Mouse (Mus musculus): ENCODE data around the gene Tmem108.
A peak's percentile ranks its signal among the peaks of the same experiment; 100 is the strongest.

Tmem108 gene

DNA sequence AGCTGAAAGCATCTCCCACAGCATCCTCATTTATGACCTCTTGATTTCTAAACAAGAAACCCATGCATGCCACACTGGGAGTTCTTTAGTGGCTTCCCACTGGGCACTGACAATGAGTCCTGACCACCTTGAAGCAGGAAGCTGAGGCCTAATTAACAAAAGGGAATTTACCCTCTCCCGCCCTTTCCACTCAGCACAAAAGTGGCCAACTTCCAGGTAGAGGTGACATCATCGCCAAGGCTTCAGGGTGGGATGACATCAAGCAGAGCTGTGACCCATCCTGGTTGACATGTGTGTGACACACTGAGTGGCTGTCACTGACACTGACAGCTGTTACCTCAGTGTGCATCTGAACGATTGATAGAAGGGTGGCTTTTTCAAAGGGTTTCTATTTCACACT lies 124.8 kb downstream of the Tmem108 start:
- no peak for DNase-seq (ENCODE audit: extremely low read depth, low read depth)

GRCm38 (mm10) chr9:103628861-103629469 lies 132.7 kb downstream of the Tmem108 start:
- DNase-seq (ENCODE audit: extremely low read depth, low read depth): no peak

DNA sequence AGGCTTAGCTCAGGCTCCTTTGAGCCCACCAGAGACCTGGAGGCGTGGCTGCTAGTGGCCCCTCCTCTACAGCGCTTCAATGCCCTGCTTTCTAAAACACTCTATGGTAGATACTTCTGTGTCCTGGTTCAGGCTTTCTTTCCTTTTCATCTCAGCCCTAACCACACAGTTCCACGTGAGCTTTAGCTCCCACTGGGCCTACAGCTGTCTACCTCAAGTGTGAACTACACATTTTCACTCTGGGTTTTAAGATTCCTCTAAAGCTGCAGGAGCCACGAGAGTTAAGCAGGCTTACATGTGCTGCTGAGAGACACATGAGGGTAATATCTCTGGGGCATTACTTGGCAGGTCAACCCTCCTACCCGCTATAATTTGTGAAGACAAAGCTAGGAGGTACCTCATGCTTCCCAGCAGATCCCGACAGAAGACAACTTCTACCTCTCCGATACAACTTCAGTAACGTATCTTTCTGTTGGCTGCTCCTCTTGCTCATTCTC lies 134.2 kb downstream of the Tmem108 start:
- no peak for DNase-seq (ENCODE audit: extremely low read depth, low read depth)

DNA sequence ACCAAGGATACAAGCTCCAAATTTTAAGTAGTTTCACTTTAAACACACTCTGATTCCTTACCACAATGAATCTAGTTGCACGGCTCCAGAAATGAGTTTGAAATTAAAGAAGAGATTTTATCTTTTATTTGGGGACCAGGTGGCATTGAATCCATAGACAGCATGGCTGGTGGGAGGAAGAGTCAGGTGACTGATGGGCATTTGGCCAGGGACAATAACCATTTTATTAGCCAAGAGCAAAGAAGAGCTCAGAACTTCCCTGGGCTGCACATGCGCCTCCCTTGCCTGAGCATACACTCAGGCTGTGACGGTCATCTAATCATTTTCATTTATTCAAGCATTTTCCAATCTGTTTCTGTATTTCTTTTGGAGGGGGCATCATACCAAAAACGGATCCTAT lies 135.5 kb downstream of the Tmem108 start:
- no peak for DNase-seq (ENCODE audit: extremely low read depth, low read depth)

DNA sequence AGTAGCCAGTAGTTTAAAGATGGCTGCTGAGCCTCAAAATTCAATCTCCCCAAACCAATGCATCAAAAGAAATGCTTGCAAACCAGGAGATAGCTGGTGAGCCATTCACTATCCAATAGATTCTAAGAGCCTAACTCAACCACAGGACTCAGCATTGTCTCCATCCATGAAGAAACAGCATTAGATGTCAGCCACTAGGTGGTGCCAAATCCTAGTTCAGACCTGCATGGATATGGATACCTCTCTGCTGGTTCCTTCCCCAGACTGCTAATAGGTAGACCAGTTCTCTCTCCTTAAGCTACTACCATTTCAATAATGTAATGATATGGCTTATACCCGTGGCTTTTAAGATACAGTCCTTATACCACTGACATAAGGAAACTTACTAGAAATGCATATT lies 137.0 kb downstream of the Tmem108 start:
- DNase-seq (ENCODE audit: extremely low read depth, low read depth): peak; percentile 3

DNA sequence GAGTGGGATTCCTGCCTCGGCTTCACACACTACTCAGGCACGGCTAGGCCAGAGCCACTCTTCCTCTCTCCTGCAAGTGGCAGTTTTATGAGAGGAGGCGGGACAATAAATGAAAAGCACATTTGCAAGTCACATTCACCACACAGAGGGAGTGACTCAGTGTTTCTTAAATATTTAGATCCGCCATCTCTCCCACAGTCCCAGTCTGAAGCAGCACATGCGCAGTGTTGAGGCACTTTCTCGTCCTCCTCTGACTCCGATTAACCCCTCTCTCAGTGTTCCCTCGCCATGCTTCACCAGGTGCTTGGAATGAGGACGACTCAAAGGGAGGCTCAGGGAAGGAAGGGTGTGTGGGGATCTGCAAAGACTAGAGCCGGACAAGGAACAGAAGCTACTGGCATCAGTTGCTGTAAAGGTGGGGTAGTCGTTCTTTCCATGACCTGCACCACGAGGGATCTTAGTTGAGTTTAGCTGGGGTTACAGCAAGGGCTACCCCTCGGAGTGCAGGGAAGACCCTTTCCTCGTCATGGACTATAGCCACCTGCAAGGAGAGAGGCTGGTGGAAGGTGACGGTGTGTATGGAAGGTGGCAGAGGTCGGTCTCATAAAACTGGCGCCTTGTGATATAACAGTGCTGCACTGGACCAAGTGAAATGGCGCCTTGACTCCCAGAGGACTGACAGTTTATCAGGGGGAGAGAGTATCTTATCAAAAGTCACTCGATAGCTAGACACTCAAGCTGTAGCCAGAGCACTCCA lies 137.9 kb downstream of the Tmem108 start:
- no peak for DNase-seq (ENCODE audit: extremely low read depth, low read depth)

DNA sequence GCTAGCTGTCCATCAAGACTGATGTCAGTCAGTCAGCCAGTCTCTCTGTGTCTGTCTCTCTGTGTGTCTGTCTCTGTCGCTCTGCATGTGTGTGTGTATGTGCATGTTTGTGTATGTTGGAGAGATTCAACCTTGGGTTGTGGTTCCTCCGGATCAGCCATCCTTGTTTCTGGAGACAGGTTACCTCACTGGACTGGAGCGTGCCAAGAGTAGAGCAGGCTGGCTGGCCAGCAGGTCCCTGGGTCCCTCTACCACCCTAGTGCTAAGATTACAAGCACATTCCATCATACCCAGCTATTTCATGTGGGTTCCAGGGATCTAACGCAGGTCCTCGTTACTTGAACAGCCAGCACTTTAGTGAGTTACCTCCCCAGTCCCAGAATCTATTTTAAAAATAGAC lies 138.6 kb downstream of the Tmem108 start:
- no peak for DNase-seq (ENCODE audit: extremely low read depth, low read depth)

- DNase-seq (ENCODE audit: extremely low read depth, low read depth): no peak
Observed at GRCm38 (mm10) chr9:103621870-103622269, 139.8 kb downstream of the Tmem108 start.

DNA sequence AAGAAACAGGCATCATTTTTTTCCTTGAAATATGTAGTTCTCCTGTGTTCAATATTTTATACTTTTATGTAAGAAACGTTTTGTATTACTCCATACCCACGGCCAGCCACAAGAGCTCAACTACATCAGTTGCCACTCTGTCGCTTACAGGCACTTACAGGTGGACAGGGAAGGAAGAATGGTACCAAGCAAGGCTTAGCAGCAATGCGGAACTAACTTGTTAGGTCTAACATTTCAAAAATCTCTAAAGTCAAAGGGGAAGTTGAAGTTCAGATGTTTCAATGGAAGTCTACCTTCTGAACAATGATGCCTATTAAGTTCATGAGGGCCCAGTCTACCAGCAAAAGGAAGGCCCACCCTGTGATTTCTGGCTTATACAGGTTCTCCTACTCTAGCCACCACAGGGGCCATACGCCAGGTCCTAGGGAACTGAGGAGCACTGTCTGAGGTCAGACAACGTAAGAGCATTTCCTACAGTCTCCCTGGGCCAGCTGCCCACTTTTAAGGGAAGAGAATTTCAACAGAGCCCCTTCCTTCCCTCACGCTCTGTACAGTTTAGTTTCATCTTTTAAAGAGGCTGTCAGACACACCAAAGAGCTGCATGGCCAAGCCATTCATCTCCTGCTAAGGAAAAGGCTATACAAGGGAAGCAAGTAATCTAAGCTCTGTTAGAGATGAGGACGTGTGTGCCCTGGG lies 141.0 kb downstream of the Tmem108 start:
- no peak for DNase-seq (ENCODE audit: extremely low read depth, low read depth)

DNA sequence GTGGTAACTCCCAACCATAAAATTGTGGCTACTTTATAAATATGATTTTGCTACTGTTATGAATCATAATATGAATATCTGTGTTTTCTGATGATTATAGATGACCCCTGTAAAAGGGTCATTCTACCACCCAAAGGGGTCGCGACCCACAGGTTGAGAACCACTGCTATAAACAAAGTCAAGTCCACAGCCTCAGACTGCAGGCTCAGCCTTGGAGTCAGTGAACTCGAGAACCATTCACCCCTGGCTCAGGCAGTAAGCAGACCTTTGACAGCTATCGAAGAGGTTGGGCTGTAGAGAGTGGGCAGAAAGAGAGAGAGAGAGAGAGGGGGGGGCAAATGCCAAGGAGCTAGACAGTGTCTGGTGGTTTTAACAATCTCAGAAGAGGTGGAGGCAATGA lies 147.4 kb downstream of the Tmem108 start:
- DNase-seq (ENCODE audit: extremely low read depth, low read depth): no peak

DNA sequence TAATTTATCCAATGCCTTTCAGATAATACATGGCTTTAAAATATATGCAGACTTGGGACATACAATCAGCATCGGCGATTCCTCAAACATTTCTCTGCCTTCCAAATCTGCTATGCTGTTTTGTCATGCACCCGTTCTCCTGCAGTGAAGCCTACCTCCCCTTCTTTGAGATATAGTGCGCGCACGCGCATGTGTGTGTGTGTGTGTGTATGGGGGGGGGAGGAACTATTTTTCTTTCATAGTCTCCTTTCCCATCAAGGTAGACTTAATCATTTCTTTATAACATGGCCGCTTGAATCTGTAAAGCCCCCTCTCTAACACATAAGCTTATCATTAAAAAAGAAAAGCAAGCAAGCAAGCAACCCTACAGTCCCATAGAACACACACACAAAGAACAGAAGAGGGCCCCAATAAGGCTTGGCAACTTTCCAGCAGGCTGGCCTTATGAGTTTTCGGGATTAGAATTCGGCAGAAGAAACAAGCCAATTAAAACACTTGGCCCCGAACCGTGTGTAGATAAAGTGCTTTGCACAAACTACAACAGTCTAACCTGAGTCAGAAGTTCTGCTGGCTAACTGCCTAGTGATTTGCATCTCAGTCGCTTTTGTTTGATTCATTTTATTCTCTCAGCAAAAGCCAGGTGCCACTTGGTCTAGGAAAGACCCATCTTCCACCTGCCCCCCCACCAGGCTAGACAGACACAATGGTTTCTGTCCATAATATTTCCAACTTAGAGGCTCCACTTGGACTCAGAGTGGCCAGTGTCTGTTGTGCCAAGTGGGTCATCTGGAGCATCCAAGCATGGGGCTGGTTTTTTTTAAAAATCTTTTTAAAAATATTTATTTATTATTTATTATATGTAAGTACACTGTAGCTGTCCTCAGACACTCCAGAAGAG lies 153.2 kb downstream of the Tmem108 start:
- DNase-seq (ENCODE audit: extremely low read depth, low read depth): no peak

GRCm38 (mm10) chr9:103606056-103606455 lies 155.6 kb downstream of the Tmem108 start:
- DNase-seq (ENCODE audit: extremely low read depth, low read depth): no peak

DNA sequence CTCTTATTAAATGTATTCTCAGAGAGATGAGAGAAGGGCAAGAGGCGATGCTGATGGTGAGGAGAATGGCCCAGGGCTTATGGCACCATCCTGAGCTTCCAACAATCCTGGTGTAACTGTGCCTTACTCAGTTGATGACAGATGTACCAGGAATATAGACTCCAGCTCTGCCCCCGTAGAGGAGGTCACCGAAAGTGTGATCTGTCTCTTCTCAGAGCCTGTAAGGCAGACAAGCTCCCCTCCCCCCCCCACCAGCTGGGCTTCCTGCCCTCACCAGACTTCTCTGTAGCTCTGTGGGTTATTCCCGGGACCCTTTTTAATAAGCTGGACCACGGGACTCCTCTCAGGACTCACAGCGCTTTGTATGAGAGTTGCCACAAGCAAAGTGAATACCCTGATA lies 157.8 kb downstream of the Tmem108 start:
- DNase-seq (ENCODE audit: extremely low read depth, low read depth): no peak

- DNase-seq (ENCODE audit: extremely low read depth, low read depth): no peak
Observed at GRCm38 (mm10) chr9:103601878-103602277, 159.8 kb downstream of the Tmem108 start.

- no peak for DNase-seq (ENCODE audit: extremely low read depth, low read depth)
Observed at GRCm38 (mm10) chr9:103600834-103601233, 160.8 kb downstream of the Tmem108 start.

DNA sequence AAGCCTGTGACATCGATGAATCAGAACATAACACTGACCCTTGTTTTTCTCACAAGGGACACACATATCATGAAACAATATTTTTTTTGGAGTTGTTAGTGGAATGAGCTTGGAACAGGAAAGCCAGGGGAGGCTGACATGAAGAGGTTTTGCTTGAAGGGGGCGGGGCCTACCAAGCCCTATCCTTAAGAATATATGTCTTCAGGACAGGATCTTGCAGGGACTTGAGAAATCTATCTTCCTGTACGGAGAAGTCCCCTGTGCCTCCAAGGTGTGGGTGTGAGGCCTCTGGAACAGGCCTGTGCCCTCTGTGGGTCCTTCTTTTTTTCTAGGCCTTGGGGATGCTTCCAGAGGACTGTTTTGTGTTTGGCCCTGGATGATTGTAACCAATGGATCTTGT lies 161.7 kb downstream of the Tmem108 start:
- no peak for DNase-seq (ENCODE audit: extremely low read depth, low read depth)

DNA sequence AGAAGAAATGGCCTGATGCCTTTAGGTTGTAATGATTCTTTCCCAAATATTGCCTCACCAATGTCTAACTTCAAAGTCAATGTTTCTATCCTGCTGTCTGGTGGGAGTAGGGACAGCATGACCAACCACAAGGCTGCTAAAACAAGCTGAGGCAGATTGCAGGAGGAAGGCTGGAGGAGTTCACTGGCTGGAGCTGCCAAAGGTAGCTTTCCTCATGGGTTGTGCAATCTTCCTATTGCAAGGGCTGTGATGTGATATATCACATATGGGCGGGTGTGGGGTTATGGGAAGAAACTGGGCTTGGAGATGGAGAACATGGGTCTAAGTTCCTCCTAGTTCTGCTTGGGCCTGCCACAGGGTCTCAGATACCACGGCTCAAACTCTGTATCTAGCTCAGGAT lies 163.8 kb downstream of the Tmem108 start:
- DNase-seq (ENCODE audit: extremely low read depth, low read depth): no peak

GRCm38 (mm10) chr9:103595190-103595837 lies 166.3 kb downstream of the Tmem108 start:
- DNase-seq (ENCODE audit: extremely low read depth, low read depth): no peak

GRCm38 (mm10) chr9:103594423-103595189 lies 167.0 kb downstream of the Tmem108 start:
- no peak for DNase-seq (ENCODE audit: extremely low read depth, low read depth)

GRCm38 (mm10) chr9:103593079-103593478 lies 168.6 kb downstream of the Tmem108 start:
- DNase-seq (ENCODE audit: extremely low read depth, low read depth): no peak

Data from MEL-GATA-1-ER (cell line).